Mouse (Mus musculus) cerebellum, adult 18-20 months (tissue): ENCODE data around the gene Tsg101.
"Not testable (repeated sequence)": the region's sequence is repeated elsewhere in the genome, so short reads cannot be mapped to it uniquely, and the experiment has no call there.

Experiments
- DNase-seq, 2 experiments: peaks; one replicate each; pipeline ENCODE4 v3.0.0; 2021

Gene Tsg101

DNA sequence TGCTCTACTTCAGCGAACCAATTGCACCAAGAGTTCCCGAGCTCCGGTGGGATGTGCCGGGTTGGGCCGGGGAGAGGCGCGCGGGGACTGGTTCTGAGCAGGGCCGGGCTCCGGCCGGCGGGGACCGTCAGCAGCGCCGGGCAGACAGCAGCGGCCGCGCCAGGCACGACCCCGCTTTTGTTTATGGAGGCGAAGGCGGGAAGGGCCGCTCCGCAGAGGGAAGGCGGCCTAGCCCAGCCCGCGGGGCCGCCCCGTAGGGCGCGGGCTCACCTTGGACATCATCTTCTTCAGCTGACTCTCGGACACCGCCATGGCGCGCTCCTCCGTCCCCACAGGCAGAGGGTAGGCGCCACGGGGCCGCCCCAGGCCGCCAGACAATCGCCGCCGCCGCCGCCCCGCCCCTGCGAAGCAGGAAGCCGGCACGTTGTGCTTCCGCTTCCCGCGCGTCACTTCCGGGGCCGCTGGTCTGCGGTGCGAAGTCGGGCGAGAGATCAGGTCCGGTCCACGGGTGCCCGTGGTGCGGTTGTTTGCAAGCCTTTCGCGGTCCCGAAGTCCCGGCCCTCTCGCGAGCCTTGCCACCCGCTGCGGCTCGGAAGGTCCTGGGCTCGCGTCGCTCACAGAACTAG, at the start of gene Tsg101:
Tsg101 (minus strand) TSS at position 419 of the 626 bp plus-strand sequence.
- DNase-seq, result peak; percentile 94 to 95

DNA sequence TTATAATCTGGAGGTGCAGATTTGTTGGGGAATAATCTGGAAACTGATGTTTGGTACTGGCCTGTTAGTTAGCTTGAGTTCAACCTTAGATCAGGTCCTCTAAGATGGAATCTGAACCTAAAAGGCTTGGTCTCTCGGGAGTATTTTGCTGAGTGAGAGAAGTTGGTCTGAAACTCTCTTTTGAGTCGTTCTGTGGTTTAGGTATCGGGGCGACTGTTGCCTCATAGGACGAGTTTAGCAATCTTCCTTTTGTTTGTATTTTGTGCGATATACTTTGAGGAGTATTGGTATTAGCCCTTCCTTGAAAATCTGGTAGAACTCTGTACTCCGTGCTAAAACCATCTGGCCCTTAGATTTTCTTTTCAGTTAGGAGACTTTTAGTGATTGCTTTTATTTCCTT, 44.3 kb upstream of the Tsg101 start:
- no peak for DNase-seq

- DNase-seq, result peak; percentile 67 to 74
Observed at GRCm38 (mm10) chr7:46962806-46963618, 43.2 kb upstream of the Tsg101 start.

DNA sequence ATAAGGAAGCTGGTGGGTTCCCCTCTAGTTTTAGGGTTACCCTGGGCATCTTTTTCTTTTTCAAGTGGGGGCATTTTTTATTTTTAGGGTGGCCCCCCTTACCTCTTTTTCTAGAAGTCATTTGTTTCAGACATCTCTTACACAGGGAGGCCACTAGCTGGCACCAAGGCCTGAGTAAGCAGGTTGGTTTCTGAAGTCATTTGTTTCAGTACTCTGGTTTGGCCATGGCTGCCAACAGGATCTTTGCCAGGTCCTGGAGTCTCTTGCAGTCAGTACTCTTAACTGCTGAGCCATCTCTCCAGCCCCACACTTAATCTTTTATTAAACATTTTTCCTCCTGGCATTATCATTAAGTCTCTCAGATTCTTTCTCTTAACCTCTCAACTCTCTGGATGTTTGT, 42.4 kb upstream of the Tsg101 start:
- no peak for DNase-seq

DNA sequence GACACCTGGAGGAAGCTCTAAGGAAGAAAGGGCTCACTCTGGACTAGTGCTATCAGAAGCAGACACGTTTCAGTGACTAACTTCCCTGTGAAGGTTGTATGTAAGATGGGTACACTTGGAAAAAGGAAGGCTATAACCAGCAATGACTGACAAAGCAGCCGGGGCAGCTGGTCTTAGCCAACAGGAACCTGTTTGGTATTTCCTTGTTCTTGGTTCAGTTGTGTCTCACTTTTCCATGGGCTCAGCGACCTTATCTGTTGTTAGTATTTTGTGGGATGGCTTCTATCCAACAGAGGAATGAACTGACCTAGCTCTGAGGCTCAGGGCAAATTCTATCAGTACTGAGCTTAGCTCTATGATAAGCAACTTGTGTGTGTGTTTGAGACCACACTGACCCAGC, 41.2 kb upstream of the Tsg101 start:
- no peak for DNase-seq

GRCm38 (mm10) chr7:46958853-46959252, 39.1 kb upstream of the Tsg101 start:
- peak in 1 of 2 experiments; percentile 37 for DNase-seq

- DNase-seq, result peak; percentile 96 to 97
Observed at GRCm38 (mm10) chr7:46957831-46958691, 38.3 kb upstream of the Tsg101 start, which contains the start of gene Uevld. Uevld (minus strand) TSS chr7:46958527.

- DNase-seq, result no peak
Observed at GRCm38 (mm10) chr7:46935847-46936246, 16.1 kb upstream of the Tsg101 start.

DNA sequence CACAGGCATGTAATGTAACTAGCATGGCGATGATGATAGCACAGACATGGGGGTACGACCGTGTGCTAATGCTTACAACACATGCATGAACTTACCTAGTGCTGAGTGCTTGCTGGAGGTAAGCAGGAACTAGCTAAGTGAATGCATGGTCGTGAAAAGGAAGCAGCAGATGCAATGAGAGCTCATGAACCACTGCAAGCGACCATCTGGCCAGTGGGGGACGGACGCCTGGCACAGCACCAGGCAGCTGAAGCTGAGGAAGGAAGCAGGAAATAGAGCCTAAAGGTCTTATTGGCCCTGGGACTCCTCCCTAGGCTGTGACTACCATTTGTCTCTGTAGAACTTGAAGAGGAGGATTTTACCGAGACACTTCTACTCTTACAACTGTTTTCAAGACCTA, 15.0 kb upstream of the Tsg101 start:
- DNase-seq, result no peak

DNA sequence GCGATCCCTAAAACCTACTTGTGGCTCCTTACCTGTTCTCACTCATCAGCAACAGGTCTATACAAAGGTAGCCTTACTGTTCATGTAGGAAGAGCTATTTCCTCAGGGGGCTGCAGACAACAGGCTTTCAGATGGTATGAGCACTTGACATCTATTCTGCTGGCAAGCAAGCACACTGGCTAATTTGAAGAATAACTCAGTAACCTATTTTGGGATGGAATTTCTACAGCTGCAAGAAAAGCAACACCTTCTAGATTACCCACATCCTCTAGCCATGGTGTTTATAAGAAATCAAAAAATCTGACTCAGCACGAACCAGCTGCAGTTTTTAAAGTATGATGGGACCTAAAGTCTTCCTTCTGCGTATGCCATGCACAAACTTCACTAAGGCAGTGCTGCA, 11.6 kb upstream of the Tsg101 start:
- DNase-seq, result no peak

GRCm38 (mm10) chr7:46928291-46928690, 8.5 kb upstream of the Tsg101 start:
- no peak for DNase-seq

- DNase-seq, result no peak
Observed at GRCm38 (mm10) chr7:46922075-46922474, 2.3 kb upstream of the Tsg101 start.

DNA sequence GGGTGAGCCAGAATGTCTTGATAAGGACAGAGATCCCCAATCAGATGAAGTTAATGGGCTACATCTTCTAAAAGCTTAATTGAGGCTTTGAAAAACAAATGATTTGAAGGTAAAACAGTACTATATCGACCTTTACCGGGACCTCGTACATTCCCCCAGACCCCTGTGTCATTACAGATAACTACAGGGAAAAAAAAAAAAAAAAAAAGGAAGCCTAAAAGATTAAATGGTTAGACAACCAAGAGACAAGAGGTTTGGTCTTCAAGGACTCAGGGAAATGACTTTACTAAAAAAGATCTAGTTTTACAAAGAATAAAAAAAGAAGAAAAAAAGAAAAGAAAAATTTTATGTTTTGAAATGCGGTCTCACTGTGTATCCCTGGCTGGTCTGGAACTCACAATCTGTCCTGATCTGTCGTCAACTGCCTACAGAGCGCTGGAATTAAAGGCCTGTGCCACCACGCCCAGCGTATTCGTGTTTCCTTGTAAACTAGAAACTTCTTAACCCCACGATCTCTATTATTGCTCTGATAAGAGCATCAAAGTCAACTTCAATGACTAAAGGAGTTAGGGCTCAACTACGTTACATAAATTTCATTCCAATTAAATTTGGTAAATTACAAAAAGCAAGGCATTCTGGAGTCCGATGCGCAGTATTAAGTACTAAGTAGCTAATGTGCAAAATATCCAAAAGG, 944 bp downstream of the Tsg101 start:
- DNase-seq, result no peak

DNA sequence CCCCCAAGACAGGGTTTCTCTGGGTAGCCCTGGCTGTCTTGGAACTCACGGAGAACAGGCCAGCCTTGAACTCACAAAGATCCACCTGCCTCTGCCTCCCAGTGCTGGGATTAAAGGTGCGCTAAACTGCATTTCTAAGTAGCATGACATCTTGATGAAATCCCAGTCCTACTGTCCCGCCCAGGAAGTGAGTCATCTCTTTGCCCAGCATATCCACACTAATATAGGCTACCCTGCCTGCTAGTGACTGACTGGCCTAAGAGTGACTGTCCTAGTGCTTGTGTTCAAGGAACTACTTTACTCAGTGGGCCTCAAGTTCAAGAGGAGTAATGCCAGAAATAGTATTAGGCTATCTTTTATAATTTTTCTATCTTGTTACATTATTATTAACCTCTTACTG, 3.4 kb downstream of the Tsg101 start:
- DNase-seq, result no peak

- no peak for DNase-seq
Observed at GRCm38 (mm10) chr7:46911250-46911649, 8.5 kb downstream of the Tsg101 start.

DNA sequence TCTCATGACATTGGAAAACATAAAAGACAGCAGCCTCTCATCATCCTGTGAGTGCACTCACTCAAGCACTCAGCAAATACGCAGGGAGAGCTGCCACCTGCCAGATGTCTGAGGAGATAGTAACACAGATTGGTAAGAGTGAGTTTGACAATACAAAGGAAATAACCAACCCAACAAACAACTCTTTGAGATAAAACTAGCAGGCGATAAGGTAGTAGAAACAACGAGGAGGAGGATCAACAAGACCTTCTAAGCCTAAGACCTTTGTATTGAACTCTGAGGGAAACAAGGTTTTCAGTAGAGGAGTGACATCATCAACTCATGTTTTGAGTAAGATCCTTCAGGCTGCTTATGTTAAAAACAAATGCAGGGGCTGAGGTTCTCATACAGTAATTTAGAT, 20.4 kb downstream of the Tsg101 start:
- no peak for DNase-seq

DNA sequence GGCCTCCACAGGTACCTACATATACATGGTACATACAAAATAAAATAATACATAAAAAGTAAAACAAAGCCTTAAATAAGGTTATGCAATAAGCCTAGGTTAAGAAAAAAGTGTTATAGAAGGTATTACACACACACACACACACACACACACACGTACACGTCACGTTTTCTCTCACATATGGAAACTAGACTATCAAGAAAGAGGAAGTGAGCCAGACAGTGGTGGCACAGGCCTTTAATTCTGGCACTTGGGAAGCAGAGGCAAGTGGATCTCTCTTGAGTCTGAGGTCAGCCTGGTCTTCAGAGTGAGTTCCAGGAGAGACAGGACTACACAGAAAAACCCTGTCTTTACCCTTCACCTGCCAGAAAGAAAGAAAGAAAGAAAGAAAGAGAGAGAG, 24.3 kb downstream of the Tsg101 start:
- DNase-seq, result no peak

DNA sequence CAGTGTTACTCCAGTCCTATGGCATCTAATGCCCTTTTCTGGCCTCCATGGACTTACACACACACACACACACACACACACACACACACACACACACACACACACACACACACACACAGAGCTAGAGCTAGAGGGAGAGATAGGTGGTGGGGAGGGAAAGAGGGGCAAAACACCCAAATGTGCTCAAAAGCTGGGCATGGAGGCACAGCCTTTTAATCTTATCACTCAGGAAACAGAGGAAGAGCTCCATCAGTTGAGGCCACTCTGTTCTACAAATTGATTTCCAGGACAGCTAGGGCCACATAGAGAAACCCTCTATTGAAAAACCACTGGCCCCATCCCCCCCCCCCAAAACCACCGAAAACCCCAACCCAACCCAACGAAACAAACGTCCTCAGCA, 36.5 kb downstream of the Tsg101 start:
- DNase-seq, result no peak

DNA sequence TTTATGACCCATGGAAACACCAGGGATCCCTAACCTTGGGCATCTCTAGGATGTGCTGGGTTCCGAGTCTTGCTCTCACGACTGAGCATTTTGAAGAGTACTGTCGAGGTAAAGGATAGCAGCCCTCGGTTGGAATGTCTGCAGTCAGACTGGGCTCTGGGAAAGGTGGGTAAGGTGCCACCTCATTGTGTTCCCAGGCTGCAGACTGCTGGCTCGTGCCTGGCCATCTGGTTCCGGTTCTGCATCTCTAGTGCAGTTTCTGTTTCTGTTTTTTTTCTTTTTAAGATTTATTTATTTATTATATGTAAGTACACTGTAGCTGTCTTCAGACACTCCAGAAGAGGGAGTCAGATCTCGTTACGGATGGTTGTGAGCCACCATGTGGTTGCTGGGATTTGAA, 37.8 kb downstream of the Tsg101 start:
- DNase-seq, result not testable (repeated sequence)

DNA sequence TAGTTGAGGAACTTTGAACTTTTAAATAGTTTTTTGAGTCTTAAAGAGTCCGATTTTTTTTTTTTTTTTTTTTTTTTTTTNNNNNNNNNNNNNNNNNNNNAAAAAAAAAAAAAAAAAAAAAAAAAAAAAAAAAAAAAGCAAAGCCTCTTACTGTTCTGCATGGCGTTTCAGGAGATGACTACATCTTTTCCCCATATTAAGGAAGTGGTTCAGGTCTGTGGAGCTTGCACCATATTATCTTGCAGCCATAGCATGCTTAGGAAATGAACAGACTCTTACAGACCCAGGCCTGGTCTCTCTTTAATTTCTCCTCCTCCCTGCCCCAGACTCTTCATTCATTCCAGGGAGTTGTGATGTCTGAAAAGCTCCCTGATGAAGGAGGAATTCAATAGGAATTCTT, 38.8 kb downstream of the Tsg101 start:
- no peak for DNase-seq

GRCm38 (mm10) chr7:46879851-46880250, 39.9 kb downstream of the Tsg101 start:
- DNase-seq, result no peak

DNA sequence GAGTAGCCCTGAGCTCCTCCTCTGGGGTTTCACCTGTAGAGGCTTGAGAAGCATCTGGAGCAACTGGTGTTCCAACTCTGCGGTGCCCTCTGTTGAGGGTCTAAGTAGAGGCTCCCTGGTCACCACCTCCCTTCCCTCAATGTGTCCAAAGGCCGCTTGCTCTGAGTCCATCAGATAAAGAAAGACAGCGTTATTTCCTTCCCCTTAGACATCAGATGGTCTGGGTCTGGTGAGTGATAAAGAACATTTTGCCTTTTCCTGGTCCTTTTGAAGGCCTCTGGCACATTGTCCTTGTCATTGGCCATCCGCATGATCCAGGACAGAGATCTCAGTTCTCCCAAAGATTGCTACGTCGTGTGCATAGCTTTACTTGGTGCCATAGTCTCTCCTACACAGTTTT, 42.5 kb downstream of the Tsg101 start:
- no peak for DNase-seq

- no peak for DNase-seq
Observed at GRCm38 (mm10) chr7:46876841-46877240, 42.9 kb downstream of the Tsg101 start.
